Mouse (Mus musculus): Measurements from ENCODE around the gene Camkk2. TPM values are rescaled to one million over a fixed set of nuclear protein-coding genes. Genes with fewer than 3 reads are reported as not detected.
A peak's percentile ranks its signal among the peaks of the same experiment; 100 is the strongest.

Gene Camkk2
- polyA plus RNA-seq, 1 experiment from 2014 or later = 9.6 TPM

- under 1% methylated on average over 66 of the region's 66 CpGs for WGBS (ENCODE audit: insufficient replicate concordance)
- Histone ChIP-seq H3K4me1 (replicated peaks) (peaks cover 49% of the 10 kb centered on the region), H3K4me3 (replicated peaks) (peak within 1 kb of the TSS; percentile 73), H3K4me2 (peak within 1 kb of the TSS; percentile 98), H3K9ac (peak within 1 kb of the TSS; percentile 81), H3K9me3 (replicated peaks) (no peaks in the 10 kb centered on the region), H3K27ac (peak within 1 kb of the TSS; percentile 80), H3K27me3 (no peaks in the 10 kb centered on the region), H3K36me3 (no peaks in the 10 kb centered on the region)
- DNase-seq (peak; percentile 79), ATAC-seq (ENCODE audit: low read depth) (peak; percentile 88)
Measured at GRCm38 (mm10) chr5:122707276-122708181, 71.7 kb downstream of the Camkk2 start, which contains the start of gene P2rx4. Gene P2rx4 (plus strand): TSS chr5:122707544.

GRCm38 (mm10) chr5:122706917-122707275 lies 72.3 kb downstream of the Camkk2 start:
- ATAC-seq (ENCODE audit: low read depth) = no peak; the same call in 1 of the 2 replicates

GRCm38 (mm10) chr5:122705174-122705573 lies 74.0 kb downstream of the Camkk2 start:
- WGBS (ENCODE audit: insufficient replicate concordance) = 73% methylated on average over 3 of the region's 3 CpGs
- H3K9me3 ChIP-seq (replicated peaks) = no peaks in the 10 kb centered on the region
- DNase-seq = no peak
- H3K27me3 ChIP-seq = no peaks in the 10 kb centered on the region
- peaks cover 68% of the 10 kb centered on the region for H3K4me1 ChIP-seq (replicated peaks)
- H3K9ac ChIP-seq = no peak overlapping the region
- H3K4me3 ChIP-seq (replicated peaks) = no peak overlapping the region
- H3K4me2 ChIP-seq = no peak overlapping the region
- H3K27ac ChIP-seq = no peak overlapping the region
- ATAC-seq (ENCODE audit: low read depth) = no peak
- no peaks in the 10 kb centered on the region for H3K36me3 ChIP-seq

More at GRCm38 (mm10) chr5:122706917-122707275, 72.3 kb downstream of the Camkk2 start:
- WGBS (ENCODE audit: insufficient replicate concordance) = 30% methylated on average over 5 of the region's 5 CpGs
- no peaks in the 10 kb centered on the region for H3K36me3 ChIP-seq
- peak overlapping the region; percentile 81 for H3K9ac ChIP-seq
- H3K9me3 ChIP-seq (replicated peaks) = no peaks in the 10 kb centered on the region
- no peaks in the 10 kb centered on the region for H3K27me3 ChIP-seq
- peak overlapping the region; percentile 98 for H3K4me2 ChIP-seq
- H3K4me1 ChIP-seq (replicated peaks) = peaks cover 54% of the 10 kb centered on the region
- DNase-seq = no peak
- peak overlapping the region; percentile 80 for H3K27ac ChIP-seq
- H3K4me3 ChIP-seq (replicated peaks) = peak overlapping the region; percentile 73

GRCm38 (mm10) chr5:122704571-122704970 lies 74.6 kb downstream of the Camkk2 start:
- H3K4me3 ChIP-seq (replicated peaks) = no peak overlapping the region
- no peaks in the 10 kb centered on the region for H3K27me3 ChIP-seq
- ATAC-seq (ENCODE audit: low read depth) = no peak
- no peak overlapping the region for H3K27ac ChIP-seq
- H3K9ac ChIP-seq = no peak overlapping the region
- no peaks in the 10 kb centered on the region for H3K9me3 ChIP-seq (replicated peaks)
- no peak for DNase-seq
- H3K36me3 ChIP-seq = no peaks in the 10 kb centered on the region
- H3K4me2 ChIP-seq = no peak overlapping the region
- 55% methylated on average over 4 of the region's 4 CpGs for WGBS (ENCODE audit: insufficient replicate concordance)
- peaks cover 74% of the 10 kb centered on the region for H3K4me1 ChIP-seq (replicated peaks)

- no peak overlapping the region for H3K4me3 ChIP-seq (replicated peaks)
- H3K4me1 ChIP-seq (replicated peaks) = peaks cover 75% of the 10 kb centered on the region
- no peak overlapping the region for H3K27ac ChIP-seq
- WGBS (ENCODE audit: insufficient replicate concordance) = 37% methylated on average over 2 of the region's 2 CpGs
- no peak overlapping the region for H3K9ac ChIP-seq
- DNase-seq (no peak), ATAC-seq (ENCODE audit: low read depth) (no peak)
- H3K4me2 ChIP-seq = no peak overlapping the region
- H3K36me3 ChIP-seq = no peaks in the 10 kb centered on the region
- H3K27me3 ChIP-seq = no peaks in the 10 kb centered on the region
- no peaks in the 10 kb centered on the region for H3K9me3 ChIP-seq (replicated peaks)
Measured at GRCm38 (mm10) chr5:122703574-122703973, 75.6 kb downstream of the Camkk2 start.

- Histone ChIP-seq H3K4me2 (no peak overlapping the region), H3K9ac (no peak overlapping the region), H3K4me1 (replicated peaks) (peaks cover 75% of the 10 kb centered on the region), H3K36me3 (no peaks in the 10 kb centered on the region), H3K4me3 (replicated peaks) (no peak overlapping the region), H3K27me3 (no peaks in the 10 kb centered on the region), H3K9me3 (replicated peaks) (no peaks in the 10 kb centered on the region), H3K27ac (peak overlapping the region; percentile 43; the same call in 1 of the 2 replicates)
- ATAC-seq (ENCODE audit: low read depth) (no peak), DNase-seq (no peak)
- 70% methylated on average over 6 of the region's 6 CpGs for WGBS (ENCODE audit: insufficient replicate concordance)
Measured at GRCm38 (mm10) chr5:122702156-122702555, 77.1 kb downstream of the Camkk2 start.

- DNase-seq = peak; percentile 42
- peak; percentile 74 for ATAC-seq (ENCODE audit: low read depth)
- peak overlapping the region; percentile 33 for H3K4me2 ChIP-seq
Measured at GRCm38 (mm10) chr5:122700837-122701212, 78.4 kb downstream of the Camkk2 start.

GRCm38 (mm10) chr5:122700109-122700836 lies 78.9 kb downstream of the Camkk2 start:
- H3K9me3 ChIP-seq (replicated peaks) = no peaks in the 10 kb centered on the region
- no peaks in the 10 kb centered on the region for H3K27me3 ChIP-seq
- ATAC-seq (ENCODE audit: low read depth) (peak; percentile 51), DNase-seq (no peak)
- H3K36me3 ChIP-seq = no peaks in the 10 kb centered on the region
- peak overlapping the region; percentile 33 for H3K4me2 ChIP-seq
- H3K4me3 ChIP-seq (replicated peaks) = no peak overlapping the region; the same call in 1 of the 2 replicates
- H3K9ac ChIP-seq = 0 out of 2 replicates have a peak overlapping the region, but pooled peaks have one; percentile 8
- H3K27ac ChIP-seq = peak overlapping the region; percentile 37
- 41% methylated on average over 12 of the region's 12 CpGs for WGBS (ENCODE audit: insufficient replicate concordance)
- peaks cover 75% of the 10 kb centered on the region for H3K4me1 ChIP-seq (replicated peaks)

More at GRCm38 (mm10) chr5:122700837-122701212, 78.4 kb downstream of the Camkk2 start:
- Histone ChIP-seq H3K4me3 (replicated peaks) (no peak overlapping the region; the same call in 1 of the 2 replicates), H3K36me3 (no peaks in the 10 kb centered on the region), H3K9ac (0 out of 2 replicates have a peak overlapping the region, but pooled peaks have one; percentile 8), H3K4me1 (replicated peaks) (peaks cover 75% of the 10 kb centered on the region), H3K27me3 (no peaks in the 10 kb centered on the region), H3K9me3 (replicated peaks) (no peaks in the 10 kb centered on the region), H3K27ac (peak overlapping the region; percentile 37)
- 26% methylated on average over 5 of the region's 5 CpGs for whole genome bisulfite sequencing (ENCODE audit: insufficient replicate concordance)

- Histone ChIP-seq H3K4me1 (replicated peaks) (peaks cover 64% of the 10 kb centered on the region), H3K4me2 (peak overlapping the region; percentile 46), H3K27me3 (no peaks in the 10 kb centered on the region), H3K9me3 (replicated peaks) (no peaks in the 10 kb centered on the region), H3K27ac (peak overlapping the region; percentile 56), H3K9ac (peak overlapping the region; percentile 29; the same call in 1 of the 2 replicates), H3K4me3 (replicated peaks) (no peak overlapping the region), H3K36me3 (no peaks in the 10 kb centered on the region)
- WGBS (ENCODE audit: insufficient replicate concordance) = 42% methylated on average over 9 of the region's 9 CpGs
- DNase-seq = no peak
- no peak for ATAC-seq (ENCODE audit: low read depth)
Measured at GRCm38 (mm10) chr5:122698701-122699060, 80.5 kb downstream of the Camkk2 start.

- Histone ChIP-seq H3K36me3 (no peaks in the 10 kb centered on the region), H3K4me3 (replicated peaks) (no peak overlapping the region), H3K9me3 (replicated peaks) (no peaks in the 10 kb centered on the region), H3K4me2 (peak overlapping the region; percentile 46), H3K27ac (peak overlapping the region; percentile 56), H3K27me3 (no peaks in the 10 kb centered on the region), H3K4me1 (replicated peaks) (peaks cover 60% of the 10 kb centered on the region), H3K9ac (peak overlapping the region; percentile 29; the same call in 1 of the 2 replicates)
- ATAC-seq (ENCODE audit: low read depth) = 0 out of 2 replicates have a peak, but pooled peaks have one; percentile 27
- no peak for DNase-seq
- 29% methylated on average over 10 of the region's 10 CpGs for WGBS (ENCODE audit: insufficient replicate concordance)
Measured at GRCm38 (mm10) chr5:122698041-122698700, 81.0 kb downstream of the Camkk2 start.

- 71% methylated on average over 8 of the region's 8 CpGs for WGBS (ENCODE audit: insufficient replicate concordance)
- Histone ChIP-seq H3K27me3 (no peaks in the 10 kb centered on the region), H3K36me3 (no peaks in the 10 kb centered on the region), H3K4me3 (replicated peaks) (no peak overlapping the region), H3K4me2 (no peak overlapping the region), H3K4me1 (replicated peaks) (peaks cover 44% of the 10 kb centered on the region), H3K27ac (no peak overlapping the region), H3K9ac (no peak overlapping the region), H3K9me3 (replicated peaks) (no peaks in the 10 kb centered on the region)
- DNase-seq (no peak), ATAC-seq (ENCODE audit: low read depth) (no peak)
Measured at GRCm38 (mm10) chr5:122695516-122695915, 83.7 kb downstream of the Camkk2 start.

All from liver, embryonic 13.5 days (tissue).